In the genomic region with DNA sequence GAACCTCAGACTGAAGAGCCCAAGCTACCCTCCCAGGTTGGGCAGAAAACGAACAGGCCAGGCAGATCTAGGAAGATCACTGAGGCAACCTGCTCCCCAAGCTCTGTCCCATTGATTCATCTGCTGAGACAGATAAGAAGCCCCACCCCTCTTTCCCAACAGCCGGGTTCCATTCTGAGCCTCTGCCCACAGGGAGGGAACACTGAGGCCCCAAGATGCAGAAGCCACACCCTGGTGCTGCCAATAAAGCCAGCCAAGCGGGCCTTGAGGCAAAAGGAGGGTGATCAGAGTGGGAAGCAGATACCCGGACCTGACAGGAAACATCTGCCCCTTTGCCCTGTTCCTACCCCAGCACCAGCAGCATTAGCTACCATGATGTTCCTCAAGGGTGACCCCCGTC, we compare ENCODE assay signal across 18 mouse cellular contexts.
DNase-seq lines count a peak whose midpoint lies in the region; ATAC-seq and TF ChIP-seq lines count a peak whose summit lies in the region.
"Had no signal": no experiment of that assay in that cellular context is flagged by ENCODE, and none has a peak within 500 bp of the region (broad histone marks: within the 10 kb centered on the region; RNA-seq: fewer than 3 reads in every experiment).

No protein-coding gene starts in this region.

- peak overlapping the region; percentile 74 for H3K4me3 ChIP-seq in G1E (ENCODE audit: low read depth, low read length)
- no peak overlapping the region for H3K4me3 ChIP-seq in bone marrow, adult 2 months (replicated peaks; ENCODE audit: control insufficient read depth, low read depth, low read length)
- no peak overlapping the region for H3K4me3 ChIP-seq in intestine, embryonic 16.5 days (ENCODE audit: low read length)
- H3K4me3 ChIP-seq: heart, embryonic 10.5 days; left cerebral cortex, adult 2 months had no signal

- no peaks in the 10 kb centered on the region for H3K9me3 ChIP-seq in G1E (replicated peaks)
- no peaks in the 10 kb centered on the region for H3K9me3 ChIP-seq in intestine, embryonic 16.5 days (ENCODE audit: control insufficient read depth, low read length)
- H3K9me3 ChIP-seq: heart, embryonic 10.5 days had no signal

- no peak overlapping the region for H3K9ac ChIP-seq in intestine, embryonic 16.5 days (ENCODE audit: low read depth, low read length)
- H3K9ac ChIP-seq: forebrain, postnatal 0 days had no signal

- TF ChIP-seq CTCF in G1E (IDR thresholded peaks at IDR 0.05; ENCODE audit: low read depth, low read length), result no peak
- no peak for TF ChIP-seq CTCF in bone marrow, adult 2 months (IDR thresholded peaks at IDR 0.05; ENCODE audit: control insufficient read depth, insufficient read depth, low read length)

- peaks cover 92% of the 10 kb centered on the region for H3K4me1 ChIP-seq in G1E (ENCODE audit: insufficient read depth, low read depth, low read length)
- H3K4me1 ChIP-seq in bone marrow, adult 2 months (ENCODE audit: control insufficient read depth, insufficient read depth, low read length), result peaks cover 5% of the 10 kb centered on the region
- H3K4me1 ChIP-seq in intestine, embryonic 16.5 days (ENCODE audit: control insufficient read depth, insufficient read depth, low read length), result peaks cover 6% of the 10 kb centered on the region

- TF ChIP-seq POLR2A in bone marrow, adult 2 months (IDR thresholded peaks at IDR 0.05; ENCODE audit: borderline replicate concordance, control insufficient read depth, low read depth, low read length), result no peak

- H3K4me2 ChIP-seq in intestine, embryonic 16.5 days (ENCODE audit: low read depth, low read length), result no peak overlapping the region

- H3K27ac ChIP-seq in bone marrow, adult 2 months (ENCODE audit: control insufficient read depth, insufficient read depth, low read depth, low read length, poor library complexity), result peak overlapping the region; percentile 37
- H3K27ac ChIP-seq in intestine, embryonic 16.5 days (ENCODE audit: low read length), result no peak overlapping the region
- H3K27ac ChIP-seq: heart, embryonic 10.5 days; left cerebral cortex, adult 2 months had no signal

- H3K36me3 ChIP-seq in G1E (replicated peaks), result peaks cover 53% of the 10 kb centered on the region
- peaks cover 3% of the 10 kb centered on the region; the same call in 1 of the 2 replicates for H3K36me3 ChIP-seq in intestine, embryonic 16.5 days (ENCODE audit: control insufficient read depth, insufficient read depth, low read length)

- DNase-seq in G1E (ENCODE audit: low spot score), result peak; percentile 85
- DNase-seq in adrenal gland, adult (ENCODE audit: inconsistent age in 2 of 2, low spot score in 1 of 2), result no peak
- no peak for DNase-seq in cerebellum, postnatal 36 days
- no peak for DNase-seq in right cerebral cortex, postnatal 4 days
- DNase-seq: adrenal gland, postnatal 36 days; cerebellum, adult 18-20 months; embryo, embryonic 11 days; forebrain, postnatal 0 days; heart, postnatal 14 days; kidney, adult 8-10 months; right cerebral cortex, adult 18-20 months had no signal

- peak; percentile 69 for ATAC-seq in G1E (ENCODE audit: extremely low read depth, insufficient number of reproducible peaks, low FRiP score, poor library complexity, severe bottlenecking)
- ATAC-seq in intestine, embryonic 16.5 days, result peak; percentile 72
- ATAC-seq in megakaryocyte, adult 5-6 weeks (ENCODE audit: poor library complexity, severe bottlenecking), result peak; percentile 67
- ATAC-seq: CD4-positive, CD25-positive, alpha-beta regulatory T cell, adult 4 months; forebrain, postnatal 0 days; hindbrain, embryonic 16.5 days had no signal

- WGBS in bone marrow, adult 2 months, result 2% methylated on average over 5 of the region's 5 CpGs
- 47% methylated on average over 5 of the region's 5 CpGs for WGBS in intestine, embryonic 16.5 days

- no peaks in the 10 kb centered on the region for H3K27me3 ChIP-seq in G1E (ENCODE audit: insufficient read depth, low read length)
- H3K27me3 ChIP-seq in intestine, embryonic 16.5 days (replicated peaks; ENCODE audit: control insufficient read depth, insufficient read depth, low read length), result no peaks in the 10 kb centered on the region
